Mouse (Mus musculus) ES-Bruce4 (cell line): ENCODE measurements at regions not wholly inside any gene's neighbourhood (a gene's known extent, or its start where the extent isn't known, plus 50 kb on each side); places are given as distances from the start of the nearest gene placed in this dataset.

Experiments
- CTCF ChIP-seq: IDR thresholded peaks from one replicate; pipeline ENCODE4 v1.8.1; 2011; ENCODE audit warnings: low read depth, low read length
- EP300 ChIP-seq: IDR thresholded peaks from 2 replicates; pipeline ENCODE4 v1.6.1; 2011; ENCODE audit warnings: low read depth, low read length; ENCODE audit not compliant: insufficient read depth
- POLR2A ChIP-seq: IDR thresholded peaks from one replicate; pipeline ENCODE4 v1.8.1; 2011; ENCODE audit warnings: low read length; ENCODE audit not compliant: insufficient read depth

GRCm38 (mm10) chr11:63630336-63630735 lies 291.8 kb downstream of the Hs3st3b1 start:
- TF ChIP-seq POLR2A (no peak), EP300 (no peak), CTCF (no peak)
